In the genomic region with DNA sequence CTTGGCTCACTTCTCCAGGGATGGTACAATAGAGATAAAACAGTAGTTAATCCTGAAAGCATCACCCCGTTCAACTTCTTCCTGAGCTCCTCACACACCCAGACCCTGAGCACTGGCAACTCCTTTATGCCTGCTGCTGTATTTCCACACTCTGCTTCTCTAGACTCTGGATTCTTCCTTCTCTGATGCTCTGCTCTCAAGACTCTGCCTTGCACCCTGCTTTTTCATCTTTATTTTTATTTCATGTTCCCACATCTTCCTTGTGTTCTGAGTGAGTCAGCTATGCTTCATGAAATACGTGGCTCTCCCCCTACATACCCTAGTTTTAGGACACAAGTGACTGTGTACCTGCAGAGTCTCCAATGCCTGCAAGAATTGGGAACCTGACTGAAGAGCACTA, we compare ENCODE assay signal across 2 mouse cellular contexts.
DNase-seq lines count a peak whose midpoint lies in the region; ATAC-seq lines count a peak whose summit lies in the region.

No protein-coding gene starts in this region.

- peak; percentile 93 for ATAC-seq in frontal cortex, adult (ENCODE audit: low TSS enrichment)

- peak; percentile 6 for DNase-seq in brain, adult 2 months (ENCODE audit: low read depth, low spot score)
